Mouse (Mus musculus): Measurements from ENCODE around the gene Olfr281.
"Not testable (repeated sequence)": the region's sequence is repeated elsewhere in the genome, so short reads cannot be mapped to it uniquely, and the experiment has no call there.

Olfr281 gene

GRCm38 (mm10) chr15:98452288-98452687 lies at the start of gene Olfr281:
Gene Olfr281, plus strand, starts transcription at chr15:98452588.
- no peak for DNase-seq

- peak; percentile 5 for DNase-seq
Measured at GRCm38 (mm10) chr15:98408406-98409060, 43.9 kb upstream of the Olfr281 start.

GRCm38 (mm10) chr15:98409635-98410034 lies 42.8 kb upstream of the Olfr281 start:
- DNase-seq = no peak

- DNase-seq = no peak
Measured at GRCm38 (mm10) chr15:98410249-98410648, 42.1 kb upstream of the Olfr281 start.

GRCm38 (mm10) chr15:98415996-98416395 lies 36.4 kb upstream of the Olfr281 start:
- DNase-seq = no peak

- not testable (repeated sequence) for DNase-seq
Measured at GRCm38 (mm10) chr15:98416802-98417201, 35.6 kb upstream of the Olfr281 start.

GRCm38 (mm10) chr15:98417285-98417684 lies 35.1 kb upstream of the Olfr281 start:
- peak; percentile 8 for DNase-seq

GRCm38 (mm10) chr15:98418096-98418495 lies 34.3 kb upstream of the Olfr281 start:
- no peak for DNase-seq

GRCm38 (mm10) chr15:98420897-98421296 lies 31.5 kb upstream of the Olfr281 start:
- no peak for DNase-seq

- DNase-seq = no peak
Measured at GRCm38 (mm10) chr15:98424326-98424725, 28.1 kb upstream of the Olfr281 start.

- DNase-seq = no peak
Measured at GRCm38 (mm10) chr15:98424753-98425152, 27.6 kb upstream of the Olfr281 start.

- DNase-seq = no peak
Measured at GRCm38 (mm10) chr15:98425188-98425587, 27.2 kb upstream of the Olfr281 start.

- DNase-seq = not testable (repeated sequence)
Measured at GRCm38 (mm10) chr15:98430925-98431324, 21.5 kb upstream of the Olfr281 start, which contains the start of gene Olfr282. Gene Olfr282, plus strand, starts transcription at chr15:98431225.

- DNase-seq = no peak
Measured at GRCm38 (mm10) chr15:98444561-98444960, 7.8 kb upstream of the Olfr281 start.

GRCm38 (mm10) chr15:98448521-98448920 lies 3.9 kb upstream of the Olfr281 start:
- DNase-seq = no peak

GRCm38 (mm10) chr15:98469596-98469995 lies 17.2 kb downstream of the Olfr281 start, which contains the start of gene OR5BS1P:
Gene OR5BS1P, plus strand, starts transcription at chr15:98469896.
- no peak for DNase-seq

GRCm38 (mm10) chr15:98471539-98471938 lies 19.2 kb downstream of the Olfr281 start:
- no peak for DNase-seq

GRCm38 (mm10) chr15:98474958-98475357 lies 22.6 kb downstream of the Olfr281 start:
- DNase-seq = no peak

GRCm38 (mm10) chr15:98475382-98475781 lies 23.0 kb downstream of the Olfr281 start:
- DNase-seq = peak; percentile 57

GRCm38 (mm10) chr15:98476281-98476680 lies 23.9 kb downstream of the Olfr281 start:
- no peak for DNase-seq

- no peak for DNase-seq
Measured at GRCm38 (mm10) chr15:98479568-98480102, 27.2 kb downstream of the Olfr281 start.

GRCm38 (mm10) chr15:98482701-98483100 lies 30.3 kb downstream of the Olfr281 start, which contains the start of gene Lalba:
Gene Lalba, minus strand, starts transcription at chr15:98482721.
- DNase-seq = no peak

- no peak for DNase-seq
Measured at GRCm38 (mm10) chr15:98483907-98484886, 31.8 kb downstream of the Olfr281 start.
